Mouse (Mus musculus) c-Kit-positive CD71-positive TER-119-negative erythroid progenitor cells, embryonic 14.5 days (primary cell): ENCODE data around the gene Tenm2.

ENCODE experiments used
- DNase-seq: peaks from one replicate; pipeline ENCODE4 v3.0.0-alpha.2; 2013; ENCODE audit warnings: low read depth

The Tenm2 gene

DNA sequence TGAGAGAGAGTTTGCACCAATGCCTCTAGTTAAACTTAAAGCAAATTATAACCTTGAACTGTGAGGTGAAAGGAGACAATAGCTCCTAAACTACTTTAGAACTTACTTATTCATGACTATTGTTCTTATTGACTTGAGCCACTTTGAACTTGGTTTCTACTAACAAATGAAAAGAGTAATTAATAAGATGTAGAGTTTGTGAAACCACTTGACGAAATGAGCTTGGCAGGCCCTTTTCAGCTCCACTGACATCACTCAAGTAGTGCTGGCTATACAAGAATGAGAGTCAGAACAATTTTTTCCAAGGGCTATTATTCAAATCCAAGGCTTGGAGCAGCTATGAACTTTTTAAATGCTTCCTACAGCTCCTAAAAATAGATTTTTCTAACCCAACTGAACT lies 643.3 kb downstream of the Tenm2 start:
- no peak for DNase-seq

DNA sequence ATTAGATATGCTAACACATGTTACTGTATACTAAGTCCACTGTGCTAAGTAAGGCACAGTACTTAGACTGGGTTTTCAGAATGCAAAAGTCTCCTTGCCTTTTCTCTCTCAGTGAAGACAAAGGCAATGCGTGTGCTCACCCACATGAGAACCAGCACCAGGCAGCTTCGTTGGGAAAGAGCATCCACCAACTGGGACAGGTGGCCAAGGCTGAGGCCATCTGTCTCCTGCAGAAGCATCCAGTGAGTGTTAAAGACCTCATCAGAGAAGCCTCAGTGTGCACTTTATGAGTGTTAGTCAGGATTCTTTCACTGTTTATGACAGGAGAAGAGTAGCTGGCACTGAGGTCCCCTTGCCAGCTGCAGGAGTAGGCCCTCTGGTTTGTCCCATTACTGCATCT lies 669.6 kb downstream of the Tenm2 start:
- no peak for DNase-seq

DNA sequence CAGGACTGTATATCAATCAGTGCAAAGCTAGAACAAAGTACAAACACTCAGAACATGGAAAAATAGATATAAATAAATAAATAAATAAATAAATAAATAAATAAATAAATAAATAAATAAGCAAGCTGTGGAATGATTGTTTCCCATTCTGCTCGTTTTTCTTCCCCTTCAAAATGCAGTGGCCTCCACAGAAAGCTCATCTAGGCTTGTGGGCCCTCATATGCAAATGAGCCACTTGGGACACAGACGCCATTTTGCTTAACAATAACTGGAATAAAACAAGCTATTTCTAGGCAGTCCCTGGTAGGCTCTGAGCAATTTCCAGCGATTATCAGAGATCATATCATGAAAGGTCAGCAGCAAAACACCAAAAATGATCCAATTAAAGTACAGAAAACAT lies 672.9 kb downstream of the Tenm2 start:
- DNase-seq = no peak

DNA sequence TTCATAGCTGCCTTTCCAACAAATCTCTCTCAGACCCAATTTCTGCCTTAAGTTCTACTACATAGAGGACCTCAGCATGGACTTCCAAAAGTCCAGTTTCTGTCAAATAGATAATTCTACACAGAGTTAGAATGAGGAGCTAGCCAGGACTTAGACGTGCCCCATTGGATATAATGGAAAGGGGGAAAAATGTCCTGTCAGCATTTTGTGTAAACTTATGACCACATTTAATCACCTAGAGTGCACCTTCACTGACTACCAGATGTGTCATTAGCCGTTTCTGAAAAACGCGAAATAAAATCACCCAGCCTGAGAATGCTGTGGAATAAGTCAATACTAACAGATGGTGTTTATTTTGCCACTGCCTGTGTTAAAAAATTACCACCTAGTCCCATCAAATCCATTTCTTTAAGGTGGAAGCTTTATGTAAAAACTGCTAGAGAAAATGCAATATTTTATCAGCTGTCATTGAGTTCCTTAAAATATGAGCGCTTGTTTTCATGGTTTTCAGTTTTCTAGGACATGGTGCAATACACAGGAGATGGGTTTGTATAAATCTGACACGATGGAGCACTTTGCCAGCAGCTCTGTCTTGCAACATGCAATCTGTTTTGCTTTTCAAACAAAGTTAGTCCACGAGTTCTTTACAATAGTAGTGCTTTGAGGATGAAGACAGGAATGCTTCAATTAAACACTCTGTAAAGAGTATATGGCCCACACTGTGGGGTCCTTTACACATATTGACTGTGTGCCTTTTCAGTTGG lies 674.8 kb downstream of the Tenm2 start:
- no peak for DNase-seq

DNA sequence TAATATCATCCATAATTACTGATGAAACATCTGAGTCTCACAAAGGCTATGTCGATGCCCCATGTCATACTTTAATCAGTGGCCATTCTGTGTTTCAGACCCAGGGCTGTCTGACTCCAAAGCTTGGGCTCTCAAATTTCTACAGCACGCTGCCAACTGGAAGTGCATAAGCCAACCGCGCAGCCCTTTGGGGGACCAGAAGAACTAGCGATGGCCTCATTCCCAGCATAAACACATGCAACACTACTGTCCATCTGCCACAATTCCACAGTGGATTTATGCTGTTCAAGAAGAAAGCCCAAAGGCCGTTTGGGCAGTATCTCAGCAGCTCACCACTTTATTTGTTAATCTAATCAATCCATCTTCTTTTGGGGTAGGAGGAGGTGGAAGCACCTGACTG lies 678.4 kb downstream of the Tenm2 start:
- no peak for DNase-seq

DNA sequence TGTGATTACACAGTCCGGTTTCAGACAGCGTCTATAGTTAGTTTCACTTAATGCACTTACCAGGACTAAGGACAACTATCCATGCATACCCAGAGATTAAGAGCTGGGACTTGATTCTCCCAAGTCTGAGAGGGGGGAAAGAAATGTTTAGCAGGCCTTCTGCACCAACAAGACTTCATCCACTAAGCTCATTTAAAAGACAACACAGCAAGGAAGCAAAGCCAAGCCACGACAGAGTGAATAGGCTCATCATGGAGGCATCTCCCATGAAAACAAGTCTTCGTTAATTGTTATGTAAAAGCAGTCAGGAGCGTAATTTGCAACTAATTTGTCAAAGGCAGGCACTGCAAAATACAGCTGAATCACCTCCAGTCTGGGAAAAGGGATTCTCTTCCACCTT lies 682.5 kb downstream of the Tenm2 start:
- DNase-seq = no peak

DNA sequence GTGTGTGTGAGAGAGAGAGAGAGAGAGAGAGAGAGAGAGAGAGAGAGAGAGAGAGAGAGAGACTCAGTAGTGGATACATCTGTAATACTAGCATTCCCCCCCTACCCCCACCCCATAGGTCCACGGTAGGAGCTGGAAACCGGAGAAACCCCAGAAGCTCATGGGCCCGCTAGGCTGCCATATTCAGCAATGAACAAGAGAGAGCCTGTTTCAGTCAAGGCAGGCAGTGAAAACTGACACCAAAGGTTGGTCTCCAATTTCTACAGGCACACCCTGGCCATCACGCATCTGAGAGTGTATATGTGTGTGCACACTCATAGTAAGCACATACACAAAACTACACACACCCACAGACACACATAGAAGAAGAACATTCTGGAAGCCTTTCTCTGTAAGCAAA lies 685.1 kb downstream of the Tenm2 start:
- no peak for DNase-seq

DNA sequence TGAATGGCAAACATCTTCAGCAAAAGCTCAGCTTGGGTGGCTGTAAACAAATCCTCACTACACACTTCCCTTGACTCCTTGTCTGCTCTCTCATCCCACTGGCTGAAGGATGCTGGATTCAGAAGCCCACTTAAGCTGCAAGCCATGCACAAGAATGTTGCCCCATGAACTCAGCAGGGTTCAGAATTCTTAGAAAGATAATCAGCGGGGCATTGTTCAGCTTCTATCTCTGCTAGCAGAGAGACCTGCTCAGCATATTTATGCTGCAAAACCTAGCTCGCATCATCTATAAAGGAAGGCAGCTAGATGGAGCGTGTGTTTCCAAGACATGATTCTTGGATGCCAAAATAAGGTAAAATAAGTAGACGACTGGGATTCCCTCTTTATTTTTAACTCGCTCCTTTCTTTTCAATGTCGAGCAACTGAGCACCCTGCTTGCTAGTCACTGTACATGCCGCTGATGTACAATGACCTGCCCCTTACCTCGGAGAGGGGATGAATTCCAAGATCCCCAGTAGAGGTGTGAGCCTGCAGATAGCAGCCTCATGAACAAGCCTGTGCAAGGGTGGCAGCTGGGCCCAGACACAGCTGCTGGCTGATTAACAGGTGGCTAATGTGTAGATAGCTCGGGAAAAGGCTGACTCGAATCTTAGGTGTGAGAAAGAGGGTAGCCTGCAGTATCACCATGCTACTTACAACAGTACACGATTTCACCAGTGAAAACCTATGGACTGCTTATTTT lies 686.2 kb downstream of the Tenm2 start:
- no peak for DNase-seq

DNA sequence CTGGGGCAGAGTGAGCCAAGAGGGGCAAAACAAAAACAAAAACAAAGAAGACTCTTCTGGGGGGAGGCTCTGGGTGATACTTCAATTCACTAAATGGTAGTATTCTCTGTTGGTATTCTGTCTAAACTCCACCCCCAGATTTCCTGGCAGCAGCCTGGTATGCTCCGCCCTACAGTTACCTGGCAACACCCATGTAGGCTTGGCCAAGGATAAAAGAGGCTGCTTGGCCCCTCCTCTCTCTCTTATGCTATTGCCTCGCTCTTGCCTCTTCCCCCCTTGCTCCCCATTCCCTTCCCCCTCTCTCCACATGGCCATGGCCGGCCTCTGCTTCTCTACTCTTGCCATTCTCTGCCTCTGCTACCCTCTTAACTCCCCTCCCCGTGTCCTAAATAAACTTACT lies 687.6 kb downstream of the Tenm2 start:
- no peak for DNase-seq

DNA sequence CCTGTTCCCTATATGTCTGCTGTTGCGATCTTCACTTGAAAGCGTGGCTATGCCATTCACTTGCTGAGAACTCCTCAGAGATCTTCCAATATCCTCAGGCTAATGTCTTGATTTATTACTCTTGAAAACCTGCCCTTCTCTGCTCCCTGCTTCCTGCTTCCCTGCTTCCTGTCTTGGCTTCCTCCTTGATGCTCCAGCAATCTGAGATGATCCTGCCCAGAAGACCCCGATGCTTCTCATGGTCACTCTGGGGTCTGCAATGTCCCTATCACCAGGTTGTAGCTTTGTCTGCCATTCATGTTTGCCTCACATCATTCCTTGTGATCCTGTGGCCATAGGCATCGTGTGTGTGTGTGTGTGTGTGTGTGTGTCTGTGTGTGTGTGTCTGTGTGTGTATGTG lies 697.6 kb downstream of the Tenm2 start:
- DNase-seq = no peak

DNA sequence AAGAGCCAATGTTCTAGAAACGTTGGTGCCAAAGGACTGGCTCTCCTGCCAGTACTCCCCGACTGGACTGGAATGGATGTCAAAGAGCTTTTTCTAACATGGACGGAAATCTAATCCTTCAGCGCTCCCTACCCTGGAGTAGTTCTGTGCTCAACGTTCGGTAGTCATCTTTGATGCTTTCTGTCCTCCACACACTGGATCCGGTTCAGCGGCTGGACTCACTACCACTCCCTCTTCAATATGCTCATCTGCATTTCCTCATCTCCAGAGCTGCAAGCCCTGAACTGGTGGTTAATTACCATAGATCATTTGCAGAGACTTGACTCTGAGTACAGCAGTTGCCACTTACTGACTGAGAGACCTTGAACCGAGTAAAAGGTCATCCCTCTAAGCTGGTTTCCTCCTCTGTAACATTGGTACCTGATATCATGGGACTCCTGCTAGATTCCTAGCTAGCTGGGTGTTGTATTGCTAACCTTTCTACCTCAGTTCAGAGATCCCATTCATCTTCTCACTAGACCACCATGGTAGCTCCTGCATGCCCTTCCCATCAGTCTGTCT lies 698.1 kb downstream of the Tenm2 start:
- no peak for DNase-seq

DNA sequence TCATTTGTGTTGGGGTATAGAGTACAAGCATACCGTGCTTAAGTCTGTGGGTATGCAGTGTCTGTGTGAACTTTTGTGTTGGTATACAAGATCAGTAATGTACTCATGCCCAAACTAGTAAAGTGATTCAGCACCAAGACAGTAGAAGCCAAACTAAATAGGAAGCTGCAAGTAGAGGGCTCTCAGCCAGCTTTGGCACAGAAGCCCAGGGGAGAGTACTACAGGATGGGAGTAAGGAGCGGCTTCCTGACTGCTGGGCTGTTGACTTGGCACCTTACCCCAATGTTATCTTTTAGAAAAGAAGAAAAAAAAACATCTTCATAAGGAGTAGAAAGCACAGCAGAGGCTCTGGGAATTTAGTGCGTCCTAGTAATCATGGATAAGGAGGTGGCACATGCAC lies 700.2 kb downstream of the Tenm2 start:
- DNase-seq = no peak

DNA sequence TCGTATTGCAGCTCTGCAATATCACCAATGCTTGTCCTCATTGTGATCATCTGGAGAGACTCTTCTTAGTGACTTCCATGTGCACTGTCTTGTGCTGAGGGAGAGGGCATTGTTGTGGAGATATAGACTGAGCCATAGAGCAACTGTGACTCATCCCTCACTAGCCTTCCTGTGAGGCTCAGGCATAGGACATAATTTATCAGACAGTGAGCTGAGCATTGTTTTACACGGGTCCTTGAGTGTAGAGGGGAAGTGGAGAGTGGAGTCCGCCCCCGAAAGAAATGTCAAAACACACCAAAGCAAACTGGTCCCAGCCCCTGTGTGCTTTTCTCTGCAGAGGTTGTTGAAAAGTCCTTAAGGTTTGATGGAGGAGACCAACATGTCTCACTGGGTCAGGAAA lies 704.1 kb downstream of the Tenm2 start:
- no peak for DNase-seq

DNA sequence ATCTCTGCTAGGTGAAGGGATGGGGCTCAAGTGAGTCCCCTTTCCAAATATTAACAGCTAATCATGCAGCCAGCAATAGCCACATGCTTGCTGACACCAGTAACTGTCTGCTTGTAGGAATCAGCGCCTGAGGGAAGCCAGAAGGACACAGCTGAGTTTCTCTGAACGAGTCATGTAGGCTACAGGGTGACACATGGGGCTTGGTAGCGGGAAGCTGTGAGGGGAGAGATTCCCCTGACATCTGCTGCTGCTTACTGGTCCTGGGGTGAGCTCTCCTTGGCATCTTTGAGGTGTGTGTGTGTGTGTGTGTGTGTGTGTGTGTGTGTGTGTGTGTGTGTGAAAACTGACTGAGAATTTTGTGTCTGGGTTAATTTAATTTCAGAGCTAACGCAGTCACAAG lies 708.3 kb downstream of the Tenm2 start:
- DNase-seq = no peak

DNA sequence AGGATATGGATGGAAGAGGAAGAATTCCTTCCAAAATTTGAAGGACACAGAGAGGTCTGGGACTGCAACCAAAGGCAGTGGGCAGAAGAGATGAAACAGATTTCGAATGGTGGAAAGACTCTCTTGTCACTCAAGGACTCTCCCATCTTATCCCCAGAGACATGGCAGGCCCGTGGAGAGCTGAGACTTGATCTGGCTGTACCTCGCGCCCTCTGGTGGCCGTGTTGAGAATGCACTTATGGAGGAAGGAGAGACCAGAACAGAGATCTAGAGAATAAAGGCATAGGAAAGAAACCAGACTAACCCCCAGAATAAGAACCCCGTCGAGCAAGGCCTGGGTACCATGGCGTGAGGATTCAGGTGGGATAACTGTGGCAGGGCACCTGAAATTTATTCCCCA lies 709.4 kb downstream of the Tenm2 start:
- peak; percentile 34 for DNase-seq

DNA sequence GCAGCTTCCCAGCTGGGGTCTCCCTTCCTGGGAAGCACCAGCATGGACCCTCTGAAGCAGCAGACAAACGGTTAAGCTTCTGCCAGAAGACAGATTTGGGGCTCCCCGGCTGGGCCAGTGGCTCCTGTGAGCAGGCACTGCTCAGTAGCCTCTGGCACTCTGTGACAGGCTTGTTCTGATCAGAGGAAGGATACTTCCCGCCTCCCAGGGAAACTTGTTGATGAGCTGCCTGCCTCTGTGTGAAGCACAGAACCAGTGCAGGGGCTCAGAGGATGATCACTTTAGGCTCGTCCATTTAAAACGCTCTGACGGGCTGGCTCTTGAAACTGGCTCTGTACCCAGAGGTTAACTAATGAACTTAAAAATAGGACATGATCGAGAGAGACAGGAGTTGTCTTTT lies 723.3 kb downstream of the Tenm2 start:
- DNase-seq = no peak

DNA sequence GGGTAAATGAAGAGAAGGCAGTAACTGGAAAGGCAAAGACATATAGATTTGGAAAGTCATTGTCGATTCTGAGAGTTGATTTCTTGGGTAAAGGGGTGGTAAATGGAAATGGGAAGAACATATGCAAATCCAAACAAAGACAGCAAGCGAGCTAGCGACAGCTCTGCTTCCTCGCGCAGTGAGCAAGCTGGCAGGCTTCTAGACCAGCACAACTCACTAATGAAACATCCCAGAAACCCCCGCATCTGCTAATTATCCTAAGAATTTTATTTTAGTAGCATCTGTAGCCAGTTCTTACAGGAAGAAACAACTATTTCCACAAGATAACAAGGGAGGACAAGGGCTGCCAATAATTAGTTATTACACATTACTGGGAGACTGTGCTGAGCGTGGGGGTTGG lies 727.5 kb downstream of the Tenm2 start:
- no peak for DNase-seq

DNA sequence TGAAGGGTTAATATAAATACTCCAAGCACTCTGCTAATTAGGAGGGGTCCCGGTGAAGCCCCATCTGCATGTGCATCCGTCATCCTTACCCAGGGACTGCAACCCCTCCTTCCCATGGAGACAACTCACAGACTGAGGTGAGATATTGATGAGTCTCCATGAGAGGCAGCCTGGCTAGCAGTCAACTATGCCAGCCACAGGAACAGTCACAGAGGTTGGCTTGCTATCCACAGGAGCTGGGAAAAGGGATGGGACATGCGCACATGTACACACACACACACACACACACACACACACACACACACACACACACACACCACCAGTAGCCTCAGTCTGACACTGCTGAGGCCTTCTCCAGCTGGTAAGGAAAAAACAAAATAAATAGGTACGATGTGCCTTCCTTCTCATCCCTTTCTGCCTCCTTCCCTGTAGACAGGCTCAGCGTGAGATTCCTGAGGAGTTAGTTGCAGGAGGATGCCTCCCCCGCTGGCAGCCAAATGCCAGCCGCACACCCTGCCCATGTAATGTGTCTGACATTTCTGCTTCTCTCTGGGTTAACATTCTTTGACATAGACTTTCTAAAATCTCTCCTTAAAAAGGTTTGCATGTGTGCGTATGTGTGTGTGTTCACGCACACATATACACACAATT lies 740.7 kb downstream of the Tenm2 start:
- no peak for DNase-seq

DNA sequence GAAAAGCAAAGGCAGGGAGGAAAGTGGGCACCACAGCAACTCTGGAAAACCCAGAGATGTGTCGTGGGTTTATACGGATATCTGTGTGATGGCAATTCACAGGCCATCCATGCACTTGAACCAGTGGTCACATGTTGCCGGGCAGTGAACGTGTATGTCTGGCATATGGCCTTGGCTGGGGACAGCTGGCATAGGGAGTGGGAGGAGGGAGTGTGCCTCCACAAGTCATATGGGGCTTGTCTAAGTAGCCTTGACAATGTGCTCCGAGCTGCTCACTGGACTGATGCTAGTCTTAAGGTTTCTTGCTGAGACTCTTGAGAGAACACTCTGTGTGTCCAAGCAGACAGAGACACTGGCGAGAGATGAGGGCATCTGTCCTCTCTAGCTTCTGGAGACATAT lies 743.5 kb downstream of the Tenm2 start:
- DNase-seq = no peak

DNA sequence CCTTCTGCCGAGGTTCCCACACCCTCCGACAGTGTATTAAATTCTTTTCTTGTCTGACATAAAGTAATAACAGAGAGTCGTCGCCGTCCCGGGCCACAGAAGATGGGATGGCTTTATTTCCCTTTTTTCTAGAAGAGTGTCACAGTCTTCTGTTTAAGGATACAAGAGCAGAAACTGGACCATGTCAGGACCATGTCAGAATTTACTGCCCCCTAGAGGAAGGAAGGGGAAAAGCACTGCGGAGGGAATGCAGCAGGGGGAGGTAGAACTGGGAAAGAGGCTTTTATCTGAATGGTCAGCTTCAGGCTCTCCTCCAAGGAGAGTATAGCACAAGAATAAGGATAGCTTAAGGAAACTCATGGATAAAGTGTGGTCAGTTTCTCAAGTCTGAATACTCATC lies 745.7 kb downstream of the Tenm2 start:
- DNase-seq = peak; percentile 4

DNA sequence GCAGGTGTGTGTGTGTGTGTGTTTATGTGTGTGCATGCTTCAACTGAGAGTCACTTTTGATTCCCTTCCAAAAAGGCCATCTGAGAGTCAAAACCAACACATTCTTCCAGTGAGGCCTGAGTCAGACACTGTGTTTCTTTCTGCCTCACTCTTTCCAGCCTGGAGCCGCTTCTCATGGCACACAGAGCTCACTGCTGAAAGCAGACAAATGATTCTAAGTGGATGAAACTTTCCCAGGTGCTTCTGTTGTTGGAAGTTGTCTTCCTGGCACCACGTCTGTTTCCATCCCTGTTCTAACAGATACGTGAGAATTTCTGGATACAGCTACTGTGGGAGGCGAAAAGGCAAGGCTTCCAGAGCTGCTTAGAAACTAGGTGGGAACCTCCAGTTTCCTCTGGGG lies 747.1 kb downstream of the Tenm2 start:
- no peak for DNase-seq

DNA sequence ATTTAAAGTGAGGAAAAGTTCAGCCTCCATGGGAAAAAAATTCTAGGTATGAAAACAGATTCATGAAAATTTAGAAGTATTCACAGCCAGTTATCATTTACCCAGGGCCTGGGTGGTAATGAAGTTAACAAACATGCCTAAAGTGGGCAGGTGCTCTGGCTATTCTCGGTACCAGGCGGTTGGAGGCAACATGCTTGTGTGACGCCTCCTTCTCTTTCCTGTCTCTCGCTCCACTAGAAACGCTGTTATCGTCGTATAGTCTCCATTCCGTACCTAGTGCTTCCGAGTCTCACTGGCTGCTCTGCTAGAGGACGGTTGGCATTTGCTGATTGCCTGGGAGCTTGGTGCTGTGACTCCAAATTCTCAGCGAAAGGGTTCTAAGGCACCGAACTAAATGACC lies 749.7 kb downstream of the Tenm2 start:
- DNase-seq = no peak

DNA sequence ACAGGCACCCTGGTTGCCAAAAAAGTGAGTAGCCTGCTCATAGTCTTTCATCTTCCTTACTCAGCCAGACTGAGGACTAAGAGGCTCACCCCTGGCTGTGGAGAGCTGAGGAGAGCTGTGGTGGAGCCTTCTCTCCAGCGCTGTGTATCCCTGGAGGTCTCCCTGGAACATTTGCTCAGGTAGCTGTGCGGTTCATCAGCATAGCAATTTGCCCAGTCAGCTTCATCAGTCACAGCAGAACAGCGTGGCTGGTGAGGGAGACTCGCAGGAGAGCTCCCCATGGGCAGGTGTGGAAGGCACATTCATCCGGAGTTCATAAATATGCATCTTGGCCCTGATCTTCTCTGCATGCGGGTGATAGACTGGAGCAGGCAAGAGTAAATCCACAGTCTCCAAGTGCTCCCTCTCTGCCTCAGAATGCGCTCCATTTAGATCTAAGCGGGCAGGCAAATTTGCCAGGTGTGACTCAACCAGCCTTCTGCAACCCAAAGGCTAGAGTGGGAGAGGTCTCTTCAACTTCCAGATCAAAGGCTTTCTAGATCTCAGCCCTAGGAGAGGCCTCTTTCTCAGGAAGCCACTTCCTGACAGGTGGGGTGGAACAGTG lies 751.2 kb downstream of the Tenm2 start:
- DNase-seq = no peak
